Mouse (Mus musculus) left cerebral cortex, adult 2 months (tissue): Measurements from ENCODE around the gene Atp5f1. TPM values are rescaled to one million over a fixed set of nuclear protein-coding genes. Genes with fewer than 3 reads are reported as not detected.
A peak's percentile ranks its signal among the peaks of the same experiment; 100 is the strongest.

Source experiments
- DNase-seq, 2 experiments: peaks; one replicate each; pipeline ENCODE4 v3.0.0; 2021 to 2022; ENCODE audit warnings: low spot score in 2 of 2, mixed read lengths in 1 of 2; ENCODE audit errors: extremely low spot score in 1 of 2
- H3K27ac ChIP-seq: fragments of 200-600 bp; 2 replicates; pipeline ENCODE4 v1.8.1; 2022
- H3K4me3 ChIP-seq: fragments of 200-600 bp; 2 replicates; pipeline ENCODE4 v1.8.1; 2022
- CTCF ChIP-seq: fragments of 200-600 bp; IDR thresholded peaks from 2 replicates; pipeline ENCODE4 v1.8.1; 2022; ENCODE audit warnings: antibody characterized with exemption, mild to moderate bottlenecking, moderate library complexity
- intact Hi-C: fragments of 180-260 bp; cut with DNase I; formaldehyde crosslinking; loops from one replicate; pipeline ENCODE4 v1.15.1; 2025
- total RNA-seq, 2 experiments: library from RNA; stranded (reverse); gene quantifications; 2 replicates each; pipeline ENCODE4 v1.2.3; 2021

The Atp5f1 gene
- total RNA-seq, 2 experiments from 2014 or later: 228 to 249 TPM

DNA sequence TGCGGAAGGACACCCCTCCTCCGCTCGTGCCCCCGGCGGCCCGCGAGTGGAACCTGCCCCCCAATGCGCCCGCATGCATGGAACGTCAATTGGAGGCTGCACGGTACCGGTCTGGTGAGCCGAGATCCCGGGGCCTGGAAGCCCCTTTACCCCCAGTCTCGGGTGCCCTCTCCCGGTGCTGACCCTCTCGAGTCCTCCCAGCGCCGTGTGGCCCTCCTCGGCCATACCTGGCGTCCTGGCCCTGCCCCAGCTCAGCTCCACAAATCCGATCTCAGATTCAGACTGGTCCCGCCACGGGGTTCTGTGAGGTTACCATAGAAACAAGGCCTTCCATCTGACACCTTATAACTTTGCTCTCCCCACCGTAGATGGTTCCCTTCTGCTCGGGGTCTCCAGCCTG, 314 bp downstream of the Atp5f1 start:
- no peak for DNase-seq
- no peak for TF ChIP-seq CTCF
- Histone ChIP-seq H3K27ac (peak overlapping the region; percentile 85), H3K4me3 (peak overlapping the region; percentile 98)
- intact Hi-C loops: loop anchor here (2.0 kb wide), 1 partner anchor 273 kb away; the partner anchor contains the start of gene Ddx20

DNA sequence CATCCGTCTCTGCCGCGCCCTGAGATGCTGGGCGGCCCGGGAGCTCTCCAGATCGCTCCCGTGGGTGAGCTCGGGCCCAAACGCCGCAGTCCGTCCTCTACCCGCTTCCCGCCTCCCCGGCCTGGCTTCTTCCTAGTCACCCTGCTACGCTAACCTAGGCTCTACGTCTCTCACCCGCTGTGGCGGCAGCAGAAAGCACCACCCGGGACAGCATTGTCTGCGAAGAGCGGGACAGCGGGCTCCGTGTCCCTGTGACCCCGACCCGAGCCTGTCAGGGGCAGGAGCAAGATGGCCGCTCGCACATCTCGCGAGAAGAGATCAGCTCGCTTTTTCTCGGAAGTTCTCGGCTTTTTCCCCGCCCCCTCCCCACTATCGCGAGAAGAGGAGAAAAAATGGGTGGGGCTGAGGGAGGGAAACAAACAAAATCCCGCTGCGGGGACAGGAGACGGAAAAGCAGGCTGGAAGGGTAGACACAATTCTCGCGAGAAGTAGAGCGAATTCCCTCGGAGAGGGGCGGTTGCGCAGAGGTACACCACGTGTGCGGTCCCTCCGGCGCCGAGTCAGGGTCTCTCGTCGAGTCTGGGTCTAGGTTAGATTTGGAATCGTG, 822 bp downstream of the Atp5f1 start, which contains the start of gene Wdr77:
Wdr77 (plus strand) TSS at position 396 of the 607 bp plus-strand sequence.
- TF ChIP-seq CTCF: no peak
- peak within 1 kb of the TSS; percentile 98 for H3K4me3 ChIP-seq
- peak; percentile 91 to 94 for DNase-seq
- intact Hi-C loops: loop anchor here (2.0 kb wide), 1 partner anchor 272 kb away; the partner anchor contains the start of gene Ddx20
- peak within 1 kb of the TSS; percentile 98 for H3K27ac ChIP-seq

DNA sequence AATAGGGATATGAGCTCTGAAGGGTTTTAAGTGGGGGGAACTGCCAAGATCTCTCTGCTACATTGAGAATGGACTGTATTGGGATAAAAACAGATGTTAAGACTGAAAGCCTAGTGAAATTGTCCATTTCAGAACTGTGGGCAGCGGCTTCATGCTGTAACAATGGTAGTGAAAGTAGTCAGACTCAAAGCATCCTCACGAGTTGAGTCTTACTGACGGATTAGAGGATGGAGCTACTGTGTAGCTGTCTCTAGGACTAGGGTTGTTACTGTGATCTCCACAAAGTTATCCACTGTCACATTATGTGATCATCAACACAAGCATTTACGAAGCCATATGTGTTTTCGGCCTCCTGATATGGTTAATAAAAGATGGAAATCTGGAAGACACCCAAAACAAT, 1.7 kb downstream of the Atp5f1 start:
- peak overlapping the region; percentile 98 for H3K27ac ChIP-seq
- intact Hi-C loops: loop anchor here (2.0 kb wide), 1 partner anchor 271 kb away; the partner anchor contains the start of gene Ddx20
- TF ChIP-seq CTCF: no peak

DNA sequence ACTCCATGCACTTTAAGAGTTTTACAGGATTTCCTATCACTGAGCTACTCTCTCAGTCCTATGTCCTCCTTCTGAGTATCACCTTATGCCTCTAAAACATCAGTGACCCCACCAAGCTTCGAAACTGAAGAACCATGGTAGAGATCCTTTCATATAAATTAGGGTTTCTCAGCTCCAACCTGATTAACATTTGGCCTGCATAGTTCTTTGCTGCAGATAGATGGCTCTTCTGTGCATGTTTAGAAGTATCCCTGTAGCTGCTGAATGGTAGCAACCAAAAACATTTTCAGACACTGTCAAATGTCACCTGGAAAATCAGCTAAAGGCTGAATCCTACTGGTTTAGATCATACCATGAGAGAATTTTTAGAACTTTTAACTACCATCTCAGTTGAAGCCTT, 2.7 kb downstream of the Atp5f1 start:
- peak overlapping the region; percentile 98 for H3K4me3 ChIP-seq
- H3K27ac ChIP-seq: no peak overlapping the region
- intact Hi-C loops: no loop called here
- DNase-seq: no peak
- peak; percentile 11 for TF ChIP-seq CTCF

More for the DNA sequence above, 1.7 kb downstream of the Atp5f1 start:
- no peak for DNase-seq
- H3K4me3 ChIP-seq: peak overlapping the region; percentile 98

DNA sequence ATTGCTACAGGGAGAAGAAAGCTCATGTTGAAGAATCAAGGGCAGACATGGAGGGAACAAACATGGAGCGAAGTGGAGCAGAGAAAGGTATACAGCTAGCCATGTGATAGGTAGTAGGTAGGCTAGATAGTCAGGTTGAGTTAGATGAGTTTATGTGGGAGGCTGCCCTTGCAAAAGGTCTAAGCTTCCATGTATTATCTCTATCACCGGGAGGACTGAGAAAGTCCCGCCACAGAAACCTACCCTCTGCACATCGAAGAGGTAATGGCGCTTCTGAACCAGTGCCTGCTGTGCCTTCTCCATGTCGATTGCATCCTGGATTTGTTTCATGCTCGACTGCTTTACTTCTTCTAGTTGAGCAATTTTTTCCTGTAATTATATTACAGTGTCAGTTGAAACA, 8.6 kb downstream of the Atp5f1 start:
- no peak overlapping the region for H3K27ac ChIP-seq
- no peak for DNase-seq
- no peak overlapping the region for H3K4me3 ChIP-seq
- no peak for TF ChIP-seq CTCF
- intact Hi-C loops: no loop called here

DNA sequence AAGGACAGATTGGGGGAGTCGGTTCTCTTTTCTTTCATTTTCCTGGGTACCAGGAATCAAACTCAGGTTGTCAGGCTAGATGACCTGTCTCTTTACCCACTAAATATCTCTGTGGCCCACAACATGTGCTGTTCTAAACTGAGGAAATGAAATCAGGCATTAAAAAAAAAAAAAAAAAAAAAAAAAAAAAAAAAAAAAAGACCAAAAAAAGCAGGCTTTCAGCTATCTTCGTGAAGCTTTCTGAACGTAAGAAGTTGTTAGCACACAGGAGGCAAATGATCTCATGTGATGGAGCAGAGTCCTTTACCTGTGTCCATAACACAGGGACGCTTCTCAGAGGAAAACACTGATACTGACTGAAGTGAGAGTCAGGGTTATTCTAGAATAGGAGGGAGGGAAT, 23.8 kb downstream of the Atp5f1 start:
- TF ChIP-seq CTCF: no peak
- intact Hi-C loops: no loop called here
- no peak overlapping the region for H3K27ac ChIP-seq
- no peak overlapping the region for H3K4me3 ChIP-seq
- no peak for DNase-seq

DNA sequence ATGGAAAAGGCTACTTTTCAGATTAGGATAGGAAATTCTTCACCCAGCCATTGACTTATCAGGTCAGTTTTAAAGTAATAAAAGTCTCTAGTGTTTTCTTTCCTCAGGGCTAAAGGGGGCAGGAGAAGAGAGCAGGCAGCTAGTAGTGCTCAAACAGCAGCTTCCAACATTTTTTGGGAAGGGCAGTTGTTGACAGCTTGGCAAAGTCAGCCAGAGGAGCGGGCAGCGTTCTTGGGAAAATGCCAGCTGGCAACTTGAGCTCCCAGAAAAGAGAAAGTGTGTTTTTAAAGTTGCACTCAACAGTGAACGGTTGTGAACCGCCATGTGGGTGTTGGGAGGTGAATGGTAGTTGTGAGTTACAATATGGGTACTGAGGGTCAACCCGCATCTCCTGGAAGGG, 24.9 kb downstream of the Atp5f1 start:
- no peak for TF ChIP-seq CTCF
- intact Hi-C loops: no loop called here
- Histone ChIP-seq H3K4me3 (no peak overlapping the region), H3K27ac (no peak overlapping the region)
- no peak for DNase-seq

DNA sequence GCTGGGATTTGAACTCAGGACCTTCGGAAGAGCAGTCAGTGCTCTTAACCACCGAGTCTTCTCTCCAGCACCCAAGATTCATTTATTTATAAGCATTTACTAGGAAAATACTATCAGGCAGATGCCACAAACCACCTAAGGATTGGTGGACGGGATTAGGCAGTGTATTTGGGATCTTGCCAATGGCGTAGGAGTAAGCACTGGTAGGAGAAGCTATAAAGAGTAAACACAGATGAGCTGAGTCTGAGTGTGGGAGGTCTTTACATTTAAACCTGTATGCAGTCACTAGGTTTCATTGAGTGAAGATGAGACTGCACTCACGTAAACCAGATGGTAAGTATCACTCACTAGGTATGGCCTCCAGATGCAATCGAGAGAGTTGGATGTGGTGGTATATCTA, 26.0 kb downstream of the Atp5f1 start:
- no peak overlapping the region for H3K27ac ChIP-seq
- no peak for DNase-seq
- TF ChIP-seq CTCF: no peak
- intact Hi-C loops: no loop called here
- H3K4me3 ChIP-seq: no peak overlapping the region

DNA sequence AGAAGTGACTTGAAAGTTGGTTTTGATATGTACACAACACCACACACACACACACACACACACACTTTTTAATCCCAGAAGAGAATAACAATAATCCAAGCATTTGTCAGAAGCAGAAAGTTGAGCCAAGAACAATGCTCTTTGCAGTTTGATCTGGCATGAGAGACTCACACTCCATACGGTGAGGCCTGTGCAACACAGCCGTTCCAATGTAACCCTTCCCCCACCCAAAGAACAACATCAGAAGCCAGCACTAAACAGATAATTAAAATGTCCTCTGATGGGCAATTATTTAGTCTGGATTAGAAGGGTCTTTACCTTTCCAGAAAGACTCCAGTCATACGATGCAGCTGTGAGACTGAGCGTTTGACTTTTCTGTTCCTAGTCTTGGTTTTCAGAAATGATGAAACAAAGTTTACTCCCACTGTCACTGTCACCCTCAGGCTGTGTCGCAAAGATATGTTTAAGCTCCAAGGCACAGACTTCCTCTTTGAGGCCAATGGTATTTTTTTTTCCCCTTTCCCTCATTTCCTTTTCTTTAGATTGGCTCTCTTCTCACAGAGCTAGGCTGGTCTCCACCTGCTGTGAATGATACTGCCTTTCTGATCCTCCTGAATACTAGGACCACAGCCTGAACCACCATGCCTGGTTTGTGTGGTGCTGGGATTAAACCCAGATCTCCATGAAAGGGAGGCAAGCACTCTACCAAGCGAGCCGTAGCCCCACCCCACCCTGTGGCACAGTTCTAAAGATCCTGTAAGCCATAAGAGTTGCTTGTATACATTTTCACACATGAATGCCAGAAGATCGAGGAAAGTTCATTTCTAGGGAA, 27.4 kb downstream of the Atp5f1 start, which contains the start of gene I830077J02Rik:
I830077J02Rik (minus strand) TSS at position 425 of the 832 bp plus-strand sequence.
- TF ChIP-seq CTCF: no peak
- no peak for DNase-seq
- intact Hi-C loops: no loop called here
- Histone ChIP-seq H3K4me3 (no peak within 1 kb of the TSS), H3K27ac (no peak within 1 kb of the TSS)

DNA sequence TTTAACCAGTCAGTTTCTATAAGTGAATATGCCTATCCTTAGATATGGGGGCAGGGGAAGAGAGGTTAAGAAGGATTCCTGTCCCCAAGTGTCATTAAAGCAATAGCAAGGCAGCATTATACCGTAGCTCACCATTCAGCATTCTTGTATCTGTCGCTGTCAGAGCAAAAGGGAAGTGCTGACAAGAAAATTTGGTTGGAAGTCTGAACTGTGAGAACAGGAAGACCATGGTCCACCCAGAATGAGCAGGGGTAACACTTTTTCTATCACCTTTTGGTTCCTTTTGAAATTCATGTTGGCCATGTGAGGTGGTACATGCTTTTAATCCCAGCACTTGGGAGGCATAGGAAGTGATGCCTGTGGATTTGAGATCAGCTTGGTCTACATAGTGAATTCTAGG, 28.8 kb downstream of the Atp5f1 start:
- Histone ChIP-seq H3K4me3 (no peak overlapping the region), H3K27ac (no peak overlapping the region)
- no peak for DNase-seq
- intact Hi-C loops: no loop called here
- no peak for TF ChIP-seq CTCF

DNA sequence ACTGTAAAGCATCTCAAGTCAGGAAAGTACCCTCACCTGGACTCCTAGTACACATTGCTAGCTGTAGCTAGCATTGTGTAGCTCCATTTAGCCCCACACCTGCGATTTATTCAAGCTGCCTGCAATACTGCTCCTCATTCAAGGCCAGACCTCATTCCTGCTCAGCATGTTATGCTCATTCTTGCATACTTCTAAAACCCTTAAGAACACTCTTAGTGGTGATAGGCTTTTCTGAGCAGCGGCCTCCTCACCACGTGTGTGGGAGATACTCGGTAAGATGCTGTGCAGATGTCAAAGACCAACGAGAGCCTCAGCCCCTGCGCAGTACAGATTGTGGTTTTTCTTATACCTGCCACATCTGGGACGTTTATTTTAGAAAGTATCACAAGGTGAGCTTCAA, 30.1 kb downstream of the Atp5f1 start:
- TF ChIP-seq CTCF: no peak
- intact Hi-C loops: no loop called here

DNA sequence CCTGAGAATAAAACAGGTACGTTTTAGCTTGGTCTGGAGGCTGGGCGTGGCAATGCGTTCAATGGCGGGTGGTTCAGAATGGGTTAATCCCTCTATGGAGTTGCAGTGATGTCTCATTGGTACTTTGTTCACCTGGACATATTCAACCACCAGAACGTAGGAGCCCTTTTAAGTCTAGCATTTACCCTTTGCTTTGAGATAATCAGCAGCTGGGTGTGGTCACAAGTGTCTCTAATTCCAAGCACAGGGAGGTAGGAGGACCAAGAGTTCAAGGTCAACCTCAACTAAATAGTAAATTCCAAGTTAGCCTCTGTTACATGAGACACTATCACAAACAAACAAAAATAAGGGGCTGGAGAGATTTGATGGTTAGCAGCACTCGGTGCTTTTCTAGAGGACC, 31.1 kb downstream of the Atp5f1 start:
- TF ChIP-seq CTCF: no peak
- DNase-seq: no peak

More for the DNA sequence above, 30.1 kb downstream of the Atp5f1 start:
- DNase-seq: no peak
- Histone ChIP-seq H3K4me3 (no peak overlapping the region), H3K27ac (no peak overlapping the region)

More for the DNA sequence above, 31.1 kb downstream of the Atp5f1 start:
- Histone ChIP-seq H3K27ac (no peak overlapping the region), H3K4me3 (no peak overlapping the region)
- intact Hi-C loops: no loop called here
